In the genomic region with DNA sequence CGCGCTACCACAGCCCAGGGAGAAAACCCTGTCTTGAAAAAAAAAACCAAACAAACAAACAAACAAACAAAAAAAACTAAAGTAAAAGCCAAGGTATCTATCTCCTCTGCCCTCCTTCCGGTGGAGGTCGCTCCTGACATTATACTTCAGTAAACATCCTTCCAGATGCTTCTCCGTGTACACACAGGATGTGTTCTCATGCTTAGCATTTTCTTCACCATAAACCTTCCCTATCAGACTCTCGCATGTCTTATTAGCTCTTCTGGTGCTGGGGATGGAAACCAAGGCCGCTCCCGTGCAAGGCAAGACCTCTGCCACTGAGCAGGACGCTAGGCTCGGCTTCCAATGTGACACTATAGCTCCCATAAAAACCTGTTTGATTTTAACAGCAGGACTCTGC, we compare ENCODE assay signal across 11 mouse cellular contexts. TPM values are rescaled to one million over a fixed set of nuclear protein-coding genes. Genes with fewer than 3 reads are reported as not detected.
DNase-seq lines count a peak whose midpoint lies in the region; ATAC-seq lines count a peak whose summit lies in the region.
"Had no signal": no experiment of that assay in that cellular context is flagged by ENCODE, and none has a peak within 500 bp of the region (broad histone marks: within the 10 kb centered on the region; RNA-seq: fewer than 3 reads in every experiment).

No protein-coding gene starts in this region.

- peaks cover 3% of the 10 kb centered on the region; the same call in 1 of the 2 replicates for H3K27me3 ChIP-seq in erythroblast, embryonic 14.5 days (ENCODE audit: control insufficient read depth)
- peaks cover 15% of the 10 kb centered on the region for H3K27me3 ChIP-seq in kidney, embryonic 16.5 days (ENCODE audit: insufficient read depth, low read length)
- no peaks in the 10 kb centered on the region for H3K27me3 ChIP-seq in liver, embryonic 12.5 days (replicated peaks)

- no peak overlapping the region for H3K9ac ChIP-seq in kidney, embryonic 16.5 days (replicated peaks; ENCODE audit: low read length)
- peak overlapping the region; percentile 29; the same call in 1 of the 2 replicates for H3K9ac ChIP-seq in liver, embryonic 12.5 days
- H3K9ac ChIP-seq: forebrain, embryonic 12.5 days had no signal

- H3K4me3 ChIP-seq in erythroblast, embryonic 14.5 days (replicated peaks), result peak overlapping the region; percentile 88
- H3K4me3 ChIP-seq in kidney, embryonic 16.5 days (ENCODE audit: low read length), result no peak overlapping the region
- H3K4me3 ChIP-seq in liver, embryonic 12.5 days, result peak overlapping the region; percentile 86; the same call in 1 of the 2 replicates
- H3K4me3 ChIP-seq: forebrain, embryonic 12.5 days; layer of hippocampus, adult 2 months had no signal

- intact Hi-C loops in left cerebral cortex, postnatal 10 days (cut with DNase I), result no loop called here

- 77% methylated on average over 10 of the region's 10 CpGs for WGBS in kidney, embryonic 16.5 days
- WGBS in liver, embryonic 12.5 days (ENCODE audit: insufficient replicate concordance), result 79% methylated on average over 10 of the region's 10 CpGs

- DNase-seq in kidney, adult 11 months, result no peak
- DNase-seq in cerebellum, adult 9-11 months, result no peak
- DNase-seq in left cerebral cortex, postnatal 10 days (ENCODE audit: extremely low spot score in 1 of 2, low spot score in 2 of 2), result no peak

- no peak overlapping the region for H3K4me2 ChIP-seq in kidney, embryonic 16.5 days (replicated peaks; ENCODE audit: low read depth, low read length)
- peak overlapping the region; percentile 100 for H3K4me2 ChIP-seq in liver, embryonic 12.5 days
- H3K4me2 ChIP-seq: forebrain, embryonic 12.5 days had no signal

- no peaks in the 10 kb centered on the region for H3K9me3 ChIP-seq in erythroblast, embryonic 14.5 days (ENCODE audit: control insufficient read depth, low read length)
- H3K9me3 ChIP-seq in kidney, embryonic 16.5 days (ENCODE audit: low read length), result no peaks in the 10 kb centered on the region
- no peaks in the 10 kb centered on the region for H3K9me3 ChIP-seq in liver, embryonic 12.5 days (replicated peaks)
- H3K9me3 ChIP-seq: forebrain, embryonic 12.5 days had no signal

- peak overlapping the region; percentile 46 for H3K27ac ChIP-seq in kidney, embryonic 16.5 days (ENCODE audit: low read length)
- H3K27ac ChIP-seq in liver, embryonic 12.5 days, result peak overlapping the region; percentile 74
- H3K27ac ChIP-seq: forebrain, embryonic 12.5 days; layer of hippocampus, adult 2 months had no signal

- H3K36me3 ChIP-seq in erythroblast, embryonic 14.5 days (ENCODE audit: control insufficient read depth), result peaks cover 98% of the 10 kb centered on the region
- no peaks in the 10 kb centered on the region for H3K36me3 ChIP-seq in kidney, embryonic 16.5 days (ENCODE audit: insufficient read depth, low read length)
- H3K36me3 ChIP-seq in liver, embryonic 12.5 days, result peaks cover 73% of the 10 kb centered on the region
- H3K36me3 ChIP-seq: forebrain, embryonic 12.5 days had no signal

- ATAC-seq in erythroblast, adult 5-6 weeks (replicated peaks; ENCODE audit: low FRiP score, poor library complexity, severe bottlenecking), result no peak
- ATAC-seq in kidney, embryonic 16.5 days (ENCODE audit: low FRiP score, low TSS enrichment), result no peak
- peak; percentile 74 for ATAC-seq in CD4-positive, CD25-positive, alpha-beta regulatory T cell, adult 4 months
- ATAC-seq in liver, embryonic 12.5 days, result no peak

- H3K4me1 ChIP-seq in erythroblast, embryonic 14.5 days (ENCODE audit: control insufficient read depth), result peaks cover 85% of the 10 kb centered on the region
- H3K4me1 ChIP-seq in kidney, embryonic 16.5 days (ENCODE audit: insufficient read depth, low read length), result no peaks in the 10 kb centered on the region
- H3K4me1 ChIP-seq in liver, embryonic 12.5 days, result peaks cover 75% of the 10 kb centered on the region
- H3K4me1 ChIP-seq: forebrain, embryonic 12.5 days had no signal

RNA-seq across cellular contexts. Expression of gene Fam78a, which starts 6.9 kb away (rescaled TPM):
- polyA plus RNA-seq in erythroblast, embryonic 14.5 days (2012), result 9.8 and 12.5 TPM in 2 replicates
- 9.6 and 16.9 TPM in 2 replicates for total RNA-seq in erythroblast, adult 5-6 weeks (2015; ENCODE audit: low replicate concordance)
- total RNA-seq in erythroblast, adult 5-6 weeks (2017; ENCODE audit: low replicate concordance), result 19.7 and 23.0 TPM in 2 replicates
- polyA plus RNA-seq in kidney, embryonic 16.5 days (2015; fragmentation: Nextera tagmentation; extraction: Ambion mirVana), result 1.6 and 1.8 TPM in 2 replicates
- 10 to 100 TPM; 22.6 to 24.4 TPM for polyA plus RNA-seq in CD4-positive, CD25-positive, alpha-beta regulatory T cell, adult 4 months (2017; shearing (Covaris generic))
- polyA plus RNA-seq in liver, embryonic 12.5 days (2016; fragmentation: Nextera tagmentation; extraction: Ambion mirVana), result 22.4 and 22.6 TPM in 2 replicates
- 1 to 10 TPM; 1.2 to 2.3 TPM for total RNA-seq in left cerebral cortex, postnatal 10 days (2021)

RNA-seq across cellular contexts. Expression of gene Plpp7, which starts 17.6 kb away (rescaled TPM):
- polyA plus RNA-seq in erythroblast, embryonic 14.5 days (2012), result 0.32 and 0.48 TPM in 2 replicates
- not detected in 2 replicates for total RNA-seq in erythroblast, adult 5-6 weeks (2015; ENCODE audit: low replicate concordance)
- total RNA-seq in erythroblast, adult 5-6 weeks (2017; ENCODE audit: low replicate concordance), result 0.60 TPM in 1 of 2 replicates, not detected in the other
- polyA plus RNA-seq in kidney, embryonic 16.5 days (2015; fragmentation: Nextera tagmentation; extraction: Ambion mirVana), result 6.8 and 7.8 TPM in 2 replicates
- polyA plus RNA-seq in CD4-positive, CD25-positive, alpha-beta regulatory T cell, adult 4 months (2017; shearing (Covaris generic)), result not detected
- polyA plus RNA-seq in liver, embryonic 12.5 days (2016; fragmentation: Nextera tagmentation; extraction: Ambion mirVana), result 3.0 and 3.4 TPM in 2 replicates
- total RNA-seq in left cerebral cortex, postnatal 10 days (2021), result 10 to 100 TPM; 18.7 to 22.9 TPM
- total RNA-seq: neutrophil, adult 5-6 weeks had no signal
